Mouse (Mus musculus) skeletal muscle tissue, postnatal 0 days (tissue): ENCODE results near the gene Nars2. TPM values are rescaled to one million over a fixed set of nuclear protein-coding genes. Genes with fewer than 3 reads are reported as not detected.

Experiments used
- polyA plus RNA-seq: library from polyadenylated mRNA; unstranded; fragments of >200 nt; fragmentation: Nextera tagmentation; extraction: Ambion mirVana; gene quantifications from 2 replicates; pipeline ENCODE4 v1.2.1, GENCODE M21; 2015

The Nars2 gene
- 14.7 and 16.5 TPM in 2 replicates for polyA plus RNA-seq

DNA sequence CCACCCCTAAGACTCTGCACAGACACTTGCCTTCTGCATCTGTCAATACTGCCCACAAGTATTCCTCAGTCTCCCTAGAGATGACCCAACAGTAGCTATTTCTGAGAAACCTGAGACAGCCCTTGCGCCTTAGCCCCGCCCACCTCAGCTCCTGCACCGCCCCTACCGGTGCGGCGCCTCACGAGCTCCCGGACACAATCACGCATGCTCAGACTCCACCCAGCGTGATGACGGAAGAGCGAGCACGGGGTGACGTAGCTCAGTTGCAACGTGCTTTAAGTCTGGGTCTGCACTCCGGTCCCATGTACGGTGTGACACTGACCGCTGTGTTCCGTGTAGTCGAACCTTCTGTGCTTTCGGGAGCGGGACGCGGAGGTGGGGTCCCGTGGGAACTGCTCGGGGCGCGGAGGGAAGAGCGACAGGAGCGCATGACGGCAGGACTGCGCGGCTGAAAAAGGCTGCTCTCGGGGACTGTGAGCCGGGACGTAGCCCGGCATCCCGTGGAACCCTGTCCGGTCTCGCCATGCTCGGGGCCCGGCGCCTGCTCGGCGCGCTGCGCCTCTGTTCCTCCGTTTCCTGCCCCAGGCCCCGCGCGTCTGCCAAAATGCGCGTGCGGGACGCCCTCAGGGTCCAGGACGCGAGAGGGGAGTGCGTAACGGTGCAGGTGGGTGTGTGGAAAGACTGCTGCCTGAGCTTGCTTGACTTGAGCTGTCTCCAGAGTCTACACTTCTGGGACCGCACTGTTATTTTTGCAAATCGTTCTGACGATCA is at the start of gene Nars2:
TSS of gene Nars2 (plus strand) at position 225 of the 771 bp plus-strand sequence.

DNA sequence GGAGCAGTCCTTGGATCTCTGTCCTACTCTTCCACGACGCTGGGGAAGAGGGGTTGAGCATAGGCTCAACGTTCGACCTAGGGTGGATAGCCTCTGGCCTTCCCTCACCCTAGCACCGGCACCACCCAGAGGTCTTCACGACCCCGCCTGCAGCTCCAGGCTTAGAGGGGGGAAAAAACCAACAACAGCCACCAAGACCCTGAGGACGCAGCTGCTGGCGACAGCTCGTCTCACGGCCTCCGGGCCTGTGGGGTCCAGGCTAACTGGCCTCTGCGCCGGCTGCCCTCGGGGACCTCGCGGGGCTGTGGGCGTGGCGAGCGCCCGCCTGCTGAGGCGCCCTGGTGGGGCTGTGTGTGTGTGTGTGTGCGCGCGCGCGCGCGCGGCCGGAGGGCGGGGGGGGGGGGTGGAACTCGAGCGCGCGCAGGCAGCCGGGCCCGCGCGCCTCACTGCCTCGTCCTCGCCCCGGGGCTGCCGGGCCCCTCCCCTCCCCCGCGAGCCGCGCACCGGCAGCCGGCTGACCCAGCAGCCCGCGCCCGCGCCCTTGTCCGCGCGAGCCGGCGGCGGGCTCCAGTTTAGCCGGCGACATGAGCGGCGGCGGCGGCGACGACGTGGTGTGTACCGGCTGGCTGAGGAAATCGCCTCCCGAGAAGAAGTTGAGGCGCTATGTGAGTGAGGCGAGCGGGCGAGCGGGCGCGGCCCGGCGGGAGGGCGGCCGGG is 130.1 kb downstream of the Nars2 start, which contains the start of gene Gab2:
TSS of gene Gab2 (plus strand) at position 345 of the 717 bp plus-strand sequence.

Other genes with a start within 250 kb of the Nars2 start
- gene Gab2, start 130.1 kb downstream of the Nars2 start, polyA plus RNA-seq, result 2.9 TPM in 2 replicates